Mouse (Mus musculus) adrenal gland, postnatal 4 days (tissue): ENCODE measurements around the gene Rogdi. TPM values are rescaled to one million over a fixed set of nuclear protein-coding genes. Genes with fewer than 3 reads are reported as not detected.

Experiments used
- DNase-seq, 2 experiments: peaks; one replicate each; pipeline ENCODE4 v3.0.0; 2021 to 2022; ENCODE audit warnings: low spot score in 2 of 2, mixed read lengths in 2 of 2
- long read RNA-seq, 2 experiments: library from polyadenylated mRNA; stranded (forward); transcript quantifications; one replicate each; pipeline ENCODE4 v2.0.0; 2021
- total RNA-seq, 2 experiments: library from RNA; stranded (reverse); gene quantifications; 2 replicates each; pipeline ENCODE4 v1.2.3; 2021

Rogdi gene
- 10 to 100 TPM; 54.6 to 55.0 TPM for total RNA-seq
- long read RNA-seq, experiment 1, transcript Rogdi-207 (11 exons, 1,355 nt), result major isoform, 42 of 65 reads
- long read RNA-seq, experiment 1, partial matches to known transcripts, result 2 of 65 reads
- long read RNA-seq, experiment 1, other reads (novel, unspliced or antisense), result 21 of 65 reads
- long read RNA-seq, experiment 2, transcript Rogdi-207 (11 exons, 1,355 nt), result major isoform, 22 of 37 reads
- long read RNA-seq, experiment 2, partial matches to known transcripts, result 4 of 37 reads
- long read RNA-seq, experiment 2, other reads (novel, unspliced or antisense), result 11 of 37 reads

DNA sequence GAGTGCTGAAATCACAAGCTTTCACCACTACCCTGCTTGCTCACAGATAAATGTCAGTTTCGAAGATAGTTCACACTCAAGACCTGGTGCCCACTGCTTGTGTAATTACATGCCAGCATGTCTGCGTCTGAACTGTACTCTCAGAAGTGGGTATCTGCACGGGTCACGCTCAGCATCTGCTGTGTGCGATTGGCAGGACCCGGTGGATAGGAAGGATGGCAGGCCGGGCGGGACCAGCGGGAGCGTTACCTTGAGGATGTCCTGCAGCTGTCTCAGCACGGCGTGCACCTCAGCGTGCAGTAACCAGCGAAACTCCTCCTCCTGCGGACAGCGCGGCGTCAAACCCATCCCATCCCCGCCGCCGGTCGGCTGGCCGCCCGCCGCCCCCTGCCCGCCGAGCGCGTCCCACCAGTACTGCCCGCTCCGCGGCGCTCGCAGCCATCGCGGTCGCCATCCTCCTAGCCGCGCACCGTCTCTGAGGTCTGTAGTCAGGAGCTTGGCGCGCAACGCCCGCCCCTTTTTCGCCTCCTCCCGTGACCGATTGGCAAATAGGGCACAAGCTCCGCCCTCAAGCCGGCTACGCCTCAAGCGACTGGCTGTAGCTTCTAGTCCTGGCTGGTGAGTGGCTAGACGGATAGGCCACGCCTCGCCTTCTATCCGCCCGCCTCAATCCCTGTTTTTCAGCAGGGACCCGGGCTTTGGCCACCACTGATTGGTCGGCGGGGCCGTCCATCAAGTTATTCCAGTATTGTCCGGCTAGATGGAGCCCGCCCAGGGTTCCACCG, at the start of gene Rogdi:
TSS of gene Rogdi (minus strand) at position 500 of the 785 bp plus-strand sequence.
- peak; percentile 82 to 91 for DNase-seq

DNA sequence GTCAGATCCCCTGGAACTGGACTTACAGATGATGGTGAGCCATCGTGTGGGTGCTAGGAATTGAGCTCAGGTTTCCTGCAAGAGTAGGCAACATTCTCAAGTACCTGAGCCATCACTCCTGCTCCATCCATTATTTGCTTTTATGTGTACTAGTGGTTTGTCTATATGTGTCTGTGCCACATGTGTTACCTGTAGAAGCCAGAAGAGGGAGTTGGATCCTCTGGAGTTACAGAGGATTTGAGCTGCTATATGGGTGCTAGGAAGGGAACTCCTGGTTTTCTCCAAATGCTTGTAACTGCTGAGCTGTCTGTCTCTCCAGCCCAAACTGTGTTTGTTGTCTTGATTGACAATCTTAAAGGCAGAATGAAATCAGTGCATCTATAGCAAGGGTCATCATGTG, 44.8 kb upstream of the Rogdi start:
- no peak for DNase-seq

DNA sequence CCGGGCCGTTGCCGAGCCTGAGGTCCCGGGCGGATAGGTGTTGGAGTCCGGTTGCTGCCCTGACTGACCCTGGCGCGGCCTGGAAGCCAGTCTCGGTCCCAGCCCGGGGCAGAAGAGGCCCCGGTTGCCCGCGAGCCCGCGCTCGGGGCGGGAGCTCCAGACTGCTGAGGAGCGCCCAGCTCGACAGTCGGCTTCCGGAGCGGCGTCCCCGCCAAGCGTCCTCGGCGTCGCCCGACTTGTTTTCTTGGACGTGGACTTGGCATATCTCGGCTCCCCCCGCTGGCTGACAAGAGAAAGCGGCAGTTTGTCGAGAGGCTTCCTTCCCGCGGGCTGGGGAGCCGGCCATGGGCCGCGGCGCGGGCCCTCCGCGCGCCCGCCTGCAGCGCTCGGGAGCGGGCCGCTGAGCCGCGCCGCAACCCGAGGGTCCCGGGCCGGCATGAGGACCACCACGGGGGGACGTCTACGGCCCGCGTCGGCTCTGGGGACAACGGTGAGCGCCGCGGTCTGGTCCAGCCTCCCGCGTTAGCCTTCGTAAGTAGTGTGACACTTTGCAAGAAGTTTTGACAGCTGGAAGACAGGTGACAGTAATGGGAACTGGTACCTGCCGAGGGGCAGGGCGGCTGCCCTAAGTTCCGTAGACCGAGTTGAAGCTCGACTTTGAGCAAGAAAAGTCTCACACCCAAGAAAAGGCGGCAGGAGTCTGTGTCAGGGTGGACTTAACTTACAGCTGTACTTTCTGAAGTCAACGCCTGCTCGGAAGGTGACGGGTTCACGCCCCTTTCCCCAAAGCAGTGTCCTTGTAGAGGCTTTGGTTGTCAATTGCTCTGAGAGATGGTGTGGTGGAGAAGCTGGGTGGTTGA, 37.1 kb upstream of the Rogdi start:
- DNase-seq, result peak in 1 of 2 experiments; percentile 62

DNA sequence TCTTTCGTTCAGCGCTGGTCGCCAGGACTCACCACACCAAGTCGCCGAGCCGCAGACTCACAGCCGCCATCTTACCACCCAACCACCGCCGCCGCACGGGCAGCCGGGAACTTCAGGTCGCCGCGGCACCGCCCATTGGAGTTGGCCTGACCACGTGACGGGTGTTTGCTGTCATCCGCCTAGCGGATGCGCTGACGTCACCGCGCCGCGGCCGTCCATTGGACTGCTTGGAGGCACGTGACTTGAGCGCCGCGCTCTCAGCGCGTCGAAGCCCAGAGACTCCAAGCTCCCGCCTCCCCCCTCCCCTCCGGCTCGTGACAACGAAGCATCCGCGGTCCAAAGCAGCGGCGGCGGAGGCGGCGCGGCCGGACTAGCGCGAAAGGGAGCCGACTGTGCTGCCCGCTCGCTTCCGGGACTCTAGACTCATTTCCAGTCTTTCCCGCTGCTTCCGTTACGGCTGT, 36.5 kb upstream of the Rogdi start, which contains the start of the genes Glyr1 and Ubn1:
TSS of gene Glyr1 (minus strand) at position 90 of the 461 bp plus-strand sequence.
TSS of gene Ubn1 (plus strand) at position 284 of the 461 bp plus-strand sequence.
- DNase-seq, result peak; percentile 95 to 98

DNA sequence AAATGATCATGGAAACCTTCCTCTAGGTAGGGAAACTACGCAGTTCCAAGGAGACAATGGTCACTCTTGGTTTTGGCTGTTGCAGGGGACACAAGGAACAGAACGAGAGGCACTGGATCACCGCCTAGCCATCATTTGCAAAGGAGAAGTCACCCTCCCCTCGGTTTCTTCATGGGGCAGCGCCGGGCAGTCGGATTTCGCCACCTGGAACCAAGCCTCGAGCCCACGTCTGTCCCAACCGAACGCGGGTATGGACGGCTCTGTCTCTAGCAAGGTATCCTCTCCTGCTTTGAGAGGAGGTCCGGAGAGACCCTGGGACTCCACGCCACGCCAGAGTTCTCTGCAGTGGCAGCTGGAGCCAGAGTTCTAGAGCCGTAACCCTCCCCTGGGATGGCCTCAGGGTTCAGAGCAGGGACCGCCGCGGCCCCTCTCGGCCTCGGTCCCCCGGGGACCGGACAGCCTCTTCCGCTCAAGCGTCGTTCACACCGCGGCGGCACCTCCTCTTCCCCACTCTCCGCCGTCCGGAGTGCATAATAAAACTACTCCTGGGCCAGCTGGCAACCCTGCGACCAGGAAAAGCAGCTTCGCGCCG, 35.9 kb upstream of the Rogdi start:
- peak in 1 of 2 experiments; percentile 11 for DNase-seq

DNA sequence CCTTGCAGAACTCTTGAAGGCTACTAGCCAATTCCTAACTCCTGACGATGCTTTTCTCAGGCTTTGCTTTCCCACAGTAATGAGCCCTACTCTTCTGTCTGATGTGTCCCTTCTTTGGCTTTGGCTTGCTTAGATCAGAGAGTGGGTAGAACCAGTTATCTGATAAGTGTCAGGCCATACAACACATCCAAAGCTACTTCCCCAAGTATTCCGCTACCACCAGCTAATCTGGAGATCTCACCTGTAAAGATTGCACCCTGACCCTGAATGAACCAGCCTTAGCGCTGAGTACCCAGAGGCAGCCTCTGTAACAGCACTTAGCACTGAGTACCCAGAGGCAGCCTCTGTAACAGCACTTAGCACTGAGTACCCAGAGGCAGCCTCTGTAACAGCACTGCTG, 32.0 kb upstream of the Rogdi start:
- DNase-seq, result no peak

DNA sequence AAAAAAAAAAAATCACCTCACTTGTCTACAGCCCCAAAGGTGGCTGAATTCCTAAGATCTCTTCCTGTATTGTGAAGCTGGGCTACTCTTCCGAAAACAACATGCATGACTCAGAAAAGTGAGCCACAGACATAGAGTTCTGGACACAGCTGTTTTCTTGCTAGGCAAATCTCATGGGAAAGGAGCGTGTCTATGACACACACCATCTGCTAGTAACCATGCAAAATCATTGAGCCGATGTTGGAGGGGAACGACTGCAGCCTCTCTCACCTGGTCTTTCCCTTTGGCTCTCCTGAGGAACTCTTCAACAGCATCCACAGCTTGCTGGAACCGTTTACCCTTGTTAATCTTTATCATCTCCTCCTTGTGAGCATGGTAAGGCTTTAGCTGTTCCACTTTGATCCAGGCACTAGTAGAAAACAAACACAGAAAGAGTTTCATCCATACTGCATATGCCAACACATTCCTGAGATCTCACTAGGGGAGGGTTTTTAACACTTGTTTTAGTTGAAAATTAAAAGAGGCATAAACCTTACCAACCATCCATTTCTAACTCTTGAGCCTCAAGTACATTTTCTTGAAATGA, 23.4 kb upstream of the Rogdi start:
- DNase-seq, result no peak

DNA sequence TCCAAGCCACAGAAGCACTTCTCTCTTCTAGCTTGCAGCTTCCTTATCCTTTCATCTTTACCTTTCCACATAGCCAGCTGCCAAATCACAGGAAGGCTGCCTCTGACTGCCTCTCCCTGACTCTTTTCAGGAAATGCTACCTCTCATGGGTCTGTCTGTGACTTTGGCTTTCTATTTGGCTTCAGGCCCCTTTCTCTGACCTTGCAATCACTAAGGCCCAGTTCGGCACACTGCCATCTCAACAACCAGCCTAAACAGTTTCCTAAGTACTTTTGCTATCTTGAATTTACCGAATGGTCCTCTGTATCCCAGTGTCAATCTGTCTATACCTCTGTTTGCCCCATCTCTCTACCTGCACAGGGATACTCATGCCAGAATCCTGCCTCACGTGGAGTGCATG, 22.2 kb upstream of the Rogdi start:
- no peak for DNase-seq

DNA sequence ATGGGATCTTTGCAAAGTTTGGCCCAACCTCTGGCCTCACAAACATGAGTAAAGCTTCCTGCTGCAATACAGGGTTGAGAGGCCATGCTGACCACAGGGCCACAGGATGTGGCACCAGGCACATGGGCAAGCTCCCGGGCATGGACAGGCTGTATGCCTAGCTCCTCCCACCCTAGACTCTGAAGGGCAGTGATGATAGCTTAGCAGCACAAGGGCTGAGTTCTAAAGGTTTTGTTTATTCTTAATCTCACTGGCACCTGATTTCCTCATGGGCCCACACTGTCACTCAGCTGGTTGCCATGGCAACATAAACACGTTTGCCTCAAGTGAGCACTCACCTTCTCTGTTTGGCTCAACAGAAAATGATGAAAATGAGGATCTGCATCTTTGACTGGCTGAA, 16.5 kb upstream of the Rogdi start:
- DNase-seq, result no peak

DNA sequence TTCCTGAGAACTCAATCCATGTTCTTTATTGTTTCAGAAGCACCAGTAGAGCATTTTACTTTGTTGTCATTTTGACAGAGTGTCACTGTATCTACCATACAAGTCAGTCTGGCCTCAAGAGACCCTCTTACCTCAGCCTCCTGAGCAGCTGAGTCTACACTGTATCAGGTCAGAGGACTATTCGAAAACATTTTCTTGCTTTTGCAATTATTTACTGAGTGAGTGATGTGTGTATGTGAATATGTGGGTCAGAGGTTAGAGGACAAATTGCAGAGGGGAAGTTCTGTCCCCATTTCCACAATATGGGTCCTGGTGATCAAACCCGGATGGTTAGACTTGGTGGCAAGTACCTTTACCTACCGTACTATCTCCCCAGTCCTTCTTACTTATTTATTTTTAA, 10.7 kb upstream of the Rogdi start:
- no peak for DNase-seq

DNA sequence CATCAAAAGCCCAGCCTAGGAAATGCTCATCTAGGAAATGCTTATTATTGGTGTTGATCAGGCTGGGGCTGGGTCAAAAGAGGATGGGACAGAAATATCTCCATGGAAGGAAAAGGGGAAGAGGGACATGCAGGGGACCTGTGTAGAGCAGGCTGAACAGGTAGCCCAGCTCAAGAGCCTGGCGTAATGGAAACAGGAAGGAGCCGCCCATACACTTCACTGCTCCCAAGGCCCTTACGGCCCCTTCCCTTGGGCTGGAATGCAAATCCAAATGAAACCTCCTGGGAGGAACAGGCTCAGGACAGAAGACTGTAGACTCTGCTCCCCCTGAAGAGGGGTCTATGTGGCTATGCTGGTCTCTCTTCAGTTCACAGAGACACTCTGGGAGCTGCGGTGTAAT, 1.2 kb upstream of the Rogdi start:
- no peak for DNase-seq

DNA sequence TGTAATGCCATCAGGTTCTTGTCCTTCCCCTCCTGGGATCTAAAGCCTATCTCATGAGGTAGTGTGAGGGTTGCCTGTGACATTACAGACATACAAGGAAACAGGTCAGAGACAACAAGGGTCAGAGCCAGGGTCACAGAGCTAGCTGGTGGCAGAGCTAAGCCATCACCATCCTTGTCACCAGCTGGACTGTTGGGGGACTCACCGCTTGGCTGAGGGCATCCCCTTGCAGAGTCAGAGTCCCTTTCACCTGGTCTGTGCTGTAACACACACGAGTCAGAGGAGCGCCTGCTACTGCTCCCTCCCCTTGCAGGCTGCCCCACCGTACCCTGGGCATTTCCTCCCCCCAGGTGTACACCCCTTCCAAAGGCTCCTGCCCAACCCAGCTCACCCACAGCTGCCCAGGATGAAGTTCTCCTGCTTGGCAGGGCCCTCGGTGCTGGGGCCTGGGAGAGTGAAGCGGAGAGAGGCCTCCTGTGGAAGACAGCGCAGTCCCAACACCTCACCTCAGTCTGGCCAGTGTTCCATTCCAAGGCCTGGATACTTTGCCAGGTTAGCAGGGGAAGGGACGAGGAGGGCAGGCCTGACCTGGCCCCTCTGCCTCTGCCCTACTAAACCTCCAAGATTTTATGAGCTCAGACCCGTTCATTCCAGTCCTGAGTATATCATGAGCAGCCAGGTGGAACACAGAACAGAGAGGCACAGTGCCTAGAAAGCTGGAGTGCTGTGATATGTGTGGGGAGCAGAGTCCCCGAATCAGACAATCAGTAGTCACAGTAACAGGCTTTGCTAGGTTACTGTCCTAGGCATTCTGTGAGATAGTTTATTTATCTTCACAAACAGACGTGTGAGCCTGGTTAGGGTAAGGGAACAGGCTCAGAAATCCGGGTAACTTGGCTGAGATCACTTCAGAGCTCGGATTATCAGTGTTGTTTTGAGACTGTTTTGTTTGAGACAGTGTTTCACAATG, 1.0 kb downstream of the Rogdi start:
- DNase-seq, result no peak

DNA sequence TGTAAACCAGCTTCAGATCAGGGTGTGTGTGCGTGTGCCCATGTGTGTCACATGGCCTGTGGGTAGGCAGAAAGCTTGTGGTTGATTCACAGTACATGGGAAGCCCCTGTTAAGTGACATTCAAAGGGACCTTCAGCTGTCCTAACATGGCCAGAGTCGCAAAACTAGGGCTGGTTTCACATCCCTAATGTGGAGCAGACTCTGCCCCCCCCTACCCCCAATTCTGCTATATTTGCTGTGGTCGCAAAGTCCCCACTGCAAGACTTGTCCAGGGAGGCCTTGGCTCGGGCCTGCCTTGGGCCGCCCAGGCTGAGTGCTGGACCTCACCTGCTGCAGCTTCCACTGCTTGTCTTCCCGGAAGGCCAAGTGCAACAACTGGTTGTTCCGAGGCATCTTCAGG, 2.1 kb downstream of the Rogdi start:
- no peak for DNase-seq

DNA sequence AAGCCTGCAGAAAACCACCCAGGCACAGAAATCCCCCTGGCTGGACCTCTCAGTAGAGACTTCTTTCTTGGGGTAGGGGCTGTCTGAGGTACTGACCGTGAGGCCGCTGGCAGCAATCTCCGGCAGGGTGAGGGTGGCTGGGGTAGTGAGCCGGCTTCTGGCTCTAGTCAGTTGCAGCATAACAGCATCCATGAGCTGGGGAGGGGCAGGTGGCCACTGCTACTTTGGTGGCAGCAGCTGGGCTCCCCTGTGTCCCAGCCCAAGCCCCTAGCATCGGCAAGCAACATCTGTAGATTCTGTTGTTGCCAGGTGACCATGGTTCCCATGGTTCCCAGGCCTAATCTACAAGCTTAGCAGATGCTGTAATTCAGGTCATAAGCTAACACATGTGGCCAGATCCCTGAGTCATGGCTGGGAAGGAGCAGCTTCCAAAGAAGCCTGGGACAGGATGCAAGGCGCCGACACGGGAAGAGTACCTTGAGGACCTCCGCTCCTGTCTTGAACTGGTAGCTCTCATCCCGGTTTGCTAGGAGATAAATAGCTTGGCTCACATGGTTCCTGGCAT, 2.9 kb downstream of the Rogdi start:
- DNase-seq, result no peak

DNA sequence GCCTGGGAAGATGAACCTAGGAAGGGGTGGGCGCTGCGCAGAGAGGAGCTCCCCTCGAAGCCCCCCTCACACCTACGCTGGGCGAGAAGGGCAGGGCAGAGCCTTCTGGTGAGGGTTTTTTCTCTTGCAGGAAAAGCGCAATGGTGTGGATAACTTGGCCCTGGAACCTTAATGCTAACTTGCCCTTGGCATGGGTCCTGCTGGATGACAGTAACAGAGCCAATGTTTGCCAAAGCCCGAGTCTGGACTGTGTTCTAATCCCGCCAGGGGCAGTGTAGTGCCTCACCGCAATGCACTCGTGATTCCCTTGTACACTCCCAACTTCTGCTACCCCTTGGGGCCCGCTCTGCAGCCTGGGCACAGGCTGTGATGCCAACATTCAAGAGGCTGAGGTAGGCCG, 5.3 kb downstream of the Rogdi start:
- no peak for DNase-seq

DNA sequence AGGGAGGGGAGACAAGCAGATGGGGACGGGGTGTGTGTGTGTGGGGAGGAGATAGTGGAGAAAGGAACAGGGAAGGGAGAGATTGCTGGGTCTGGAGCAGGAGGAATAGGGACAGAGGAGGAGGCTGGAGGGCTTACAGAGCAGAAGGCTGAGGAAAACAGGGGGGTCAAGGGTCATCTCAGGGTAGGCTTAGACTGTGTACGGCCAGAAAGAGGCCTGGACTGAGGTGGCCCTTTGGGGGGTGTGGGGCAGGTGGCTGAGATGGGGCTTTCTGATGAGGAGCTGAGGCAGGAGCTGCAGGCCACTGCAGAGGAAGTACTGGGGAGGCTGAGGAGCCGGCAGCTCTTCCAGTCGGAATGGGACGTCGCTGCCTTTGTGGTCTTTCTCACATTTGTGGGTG, 5.9 kb downstream of the Rogdi start:
- DNase-seq, result no peak

DNA sequence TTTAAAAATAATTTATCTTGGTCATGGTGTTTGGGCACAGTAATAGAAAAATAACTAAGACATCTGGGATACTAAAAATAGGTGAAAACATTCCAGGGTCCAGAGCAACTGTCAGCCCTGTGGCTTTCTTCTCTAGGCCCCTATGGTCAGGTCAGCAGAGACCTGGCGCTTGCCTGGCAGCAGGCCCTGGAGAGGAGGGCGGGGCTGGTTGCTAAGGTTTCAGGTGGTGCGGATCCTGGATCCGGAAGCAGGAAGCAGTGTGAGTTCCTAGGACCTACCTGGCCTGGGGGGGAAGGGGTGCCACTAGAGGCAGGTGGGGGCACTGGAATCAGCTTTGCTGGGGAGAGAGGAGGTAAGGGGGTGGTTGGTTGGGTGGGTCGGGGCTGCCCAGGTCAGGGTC, 6.3 kb downstream of the Rogdi start, which contains the start of gene Smim22:
TSS of gene Smim22 (plus strand) at position 222 of the 400 bp plus-strand sequence.
- no peak for DNase-seq

DNA sequence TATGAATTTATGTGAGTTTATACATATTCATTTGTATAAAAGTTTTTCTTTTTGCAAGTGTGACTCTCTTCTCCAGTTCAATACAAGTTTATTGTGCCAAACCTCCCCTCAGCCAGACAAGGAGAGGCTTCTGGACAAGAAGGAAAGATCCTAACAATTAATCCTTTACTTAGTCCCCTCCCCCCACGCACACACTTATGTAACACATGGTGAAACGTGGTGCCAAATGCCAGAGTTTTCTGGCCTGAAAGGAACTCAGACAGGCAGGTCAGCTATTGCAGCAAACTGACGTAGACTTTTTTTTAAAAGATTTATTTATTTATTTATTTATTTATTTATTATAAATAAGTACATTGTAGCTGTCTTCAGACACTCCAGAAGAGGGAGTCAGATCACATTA, 12.7 kb downstream of the Rogdi start:
- no peak for DNase-seq

DNA sequence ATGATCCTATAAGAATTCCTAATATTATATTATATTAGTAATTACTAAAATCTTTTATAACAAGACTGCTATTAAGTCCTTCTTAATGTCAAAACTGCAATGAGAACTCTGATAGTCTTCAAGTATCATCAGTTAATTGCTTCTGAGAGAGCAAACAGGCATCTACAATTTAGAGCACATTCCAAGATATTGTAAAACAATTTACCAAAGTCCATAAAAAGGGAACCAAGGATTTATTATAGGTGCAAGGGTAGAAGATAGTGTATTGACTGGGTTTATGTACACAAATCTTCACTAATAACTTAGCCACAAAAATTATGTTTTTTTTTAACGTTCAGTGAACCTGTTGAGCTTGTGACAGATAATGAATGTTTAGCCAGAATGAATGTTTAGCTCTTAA, 14.4 kb downstream of the Rogdi start:
- DNase-seq, result no peak
